Mouse (Mus musculus) kidney, embryonic 14.5 days (tissue): ENCODE data around the gene Oxa1l. TPM values are rescaled to one million over a fixed set of nuclear protein-coding genes. Genes with fewer than 3 reads are reported as not detected.

ENCODE experiments used
- polyA plus RNA-seq: library from polyadenylated mRNA; unstranded; fragments of >200 nt; fragmentation: Nextera tagmentation; extraction: Ambion mirVana; gene quantifications from 2 replicates; pipeline ENCODE4 v1.2.1, GENCODE M21; 2014

Gene Oxa1l
- polyA plus RNA-seq, 1 experiment from 2014 or later: 69.7 TPM

Other genes with a start within 250 kb of the Oxa1l start
- gene Dad1, start 106.7 kb upstream of the Oxa1l start, polyA plus RNA-seq: 431 and 487 TPM in 2 replicates
- gene Abhd4, start 106.6 kb upstream of the Oxa1l start, polyA plus RNA-seq: 50.3 and 62.5 TPM in 2 replicates
- gene Olfr49, start 75.9 kb upstream of the Oxa1l start, polyA plus RNA-seq: not detected in 2 replicates
- gene Slc7a7, start 56.9 kb downstream of the Oxa1l start, polyA plus RNA-seq: 6.9 and 9.6 TPM in 2 replicates
- gene Mrpl52, start 66.1 kb downstream of the Oxa1l start, polyA plus RNA-seq: 269 and 360 TPM in 2 replicates
- gene Mmp14, start 70.8 kb downstream of the Oxa1l start, polyA plus RNA-seq: 101 and 167 TPM in 2 replicates
- gene Lrp10, start 103.3 kb downstream of the Oxa1l start, polyA plus RNA-seq: 32.0 and 47.0 TPM in 2 replicates
- 6.1 and 6.9 TPM in 2 replicates for gene Rem2, start 115.3 kb downstream of the Oxa1l start, polyA plus RNA-seq
- 87.5 and 108 TPM in 2 replicates for gene Prmt5, start 156.7 kb downstream of the Oxa1l start, polyA plus RNA-seq
- 56.3 and 60.9 TPM in 2 replicates for gene Haus4, start 193.8 kb downstream of the Oxa1l start, polyA plus RNA-seq
- gene Ajuba, start 216.7 kb downstream of the Oxa1l start, polyA plus RNA-seq: 17.4 and 32.2 TPM in 2 replicates
- gene 4931414P19Rik, start 245.2 kb downstream of the Oxa1l start, polyA plus RNA-seq: 5.7 and 7.7 TPM in 2 replicates